Mouse (Mus musculus): ENCODE results near the gene Il22. TPM values are rescaled to one million over a fixed set of nuclear protein-coding genes. Genes with fewer than 3 reads are reported as not detected.
A peak's percentile ranks its signal among the peaks of the same experiment; 100 is the strongest.
"Not testable (repeated sequence)": the region's sequence is repeated elsewhere in the genome, so short reads cannot be mapped to it uniquely, and the experiment has no call there.

The Il22 gene
- total RNA-seq (2021): not detected
- long read RNA-seq, experiment 1: 0 reads
- long read RNA-seq, experiment 2: 0 reads

- no peak for DNase-seq
These were observed at the start of gene Il22 for GRCm38 (mm10) chr10:118204642-118205041. TSS of gene Il22 (plus strand) at chr10:118204942.

DNA sequence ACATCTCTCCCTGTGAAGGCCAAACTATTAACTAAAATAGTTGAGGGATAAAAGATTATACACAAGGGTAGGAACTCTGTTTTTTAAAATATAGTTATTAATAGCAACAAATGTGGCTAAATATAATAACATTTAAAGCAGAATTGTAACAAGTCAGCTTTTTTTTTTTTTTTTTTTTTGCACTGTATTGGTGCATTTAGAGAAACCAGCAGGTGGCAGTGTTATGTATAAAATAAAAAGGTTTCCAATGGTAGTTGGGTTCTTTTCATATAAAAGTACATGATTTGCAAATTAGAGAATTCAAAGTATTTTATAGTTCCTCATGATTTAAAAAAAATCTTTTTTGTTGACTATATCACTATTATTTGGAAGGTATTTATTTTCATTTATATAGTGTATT is 48.8 kb upstream of the Il22 start:
- no peak for DNase-seq

DNA sequence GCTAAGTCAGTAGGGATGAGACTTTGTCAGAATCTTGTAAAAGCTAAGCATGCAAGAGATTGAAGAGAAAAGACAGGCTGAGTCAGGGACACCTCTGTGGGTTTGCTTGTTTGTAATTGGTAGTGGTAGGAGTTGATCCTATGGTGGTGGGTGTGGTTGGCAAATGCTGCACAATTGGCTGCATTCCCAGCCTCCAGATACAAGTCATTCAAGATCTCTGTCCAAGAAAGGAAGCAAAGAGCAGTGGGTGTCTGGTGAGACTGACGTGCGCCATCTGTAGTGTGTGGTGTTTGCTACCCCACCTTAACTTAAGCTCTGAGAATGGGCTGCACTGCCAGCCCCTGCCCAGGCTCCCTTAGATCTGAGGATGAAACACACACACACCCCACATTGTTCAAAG is 43.6 kb upstream of the Il22 start:
- no peak for DNase-seq

- no peak for DNase-seq
These were observed 35.5 kb upstream of the Il22 start for GRCm38 (mm10) chr10:118169212-118169611.

GRCm38 (mm10) chr10:118172416-118172815 is 32.3 kb upstream of the Il22 start:
- DNase-seq: no peak

DNA sequence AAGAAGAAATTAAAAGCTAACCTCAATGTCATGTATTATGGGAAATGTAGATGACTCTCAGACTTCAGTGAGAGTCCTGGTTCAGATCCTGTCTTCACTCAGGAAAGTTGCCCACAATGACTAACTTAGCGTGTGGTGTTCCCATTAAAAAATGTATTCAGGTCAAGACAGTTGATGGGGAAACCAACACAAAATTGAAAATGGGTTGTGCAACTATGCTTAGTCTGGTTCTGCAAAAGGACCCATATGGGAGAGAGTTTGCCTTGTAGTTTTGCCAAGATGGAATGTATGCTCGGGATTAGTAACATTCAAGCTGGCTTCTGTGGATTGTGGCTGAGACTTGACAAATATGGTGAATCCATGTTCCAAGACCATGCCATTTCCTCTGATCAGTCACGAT is 31.9 kb upstream of the Il22 start:
- DNase-seq: no peak

DNA sequence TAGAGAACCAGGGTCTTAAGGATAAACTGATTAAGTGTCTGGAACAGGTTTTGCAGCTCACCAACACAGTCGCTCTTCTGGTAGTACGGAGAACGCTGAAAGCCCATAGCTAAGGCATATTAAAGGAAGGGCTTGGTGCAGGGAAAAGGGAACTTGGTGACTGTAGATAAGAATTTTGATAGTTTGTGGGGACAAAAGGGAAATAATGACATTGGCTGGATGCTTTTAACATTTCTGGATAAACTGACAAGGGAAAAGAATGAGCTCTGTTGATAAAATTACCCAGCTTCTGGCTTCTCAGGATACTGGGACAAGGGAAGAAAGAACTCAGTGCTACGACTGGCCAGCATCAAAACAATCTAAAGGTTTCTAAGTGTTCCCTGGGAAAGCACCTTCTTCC is 29.2 kb upstream of the Il22 start:
- not testable (repeated sequence) for DNase-seq

- no peak for DNase-seq
These were observed 26.0 kb upstream of the Il22 start for GRCm38 (mm10) chr10:118178735-118179151.

- DNase-seq: no peak
These were observed 25.5 kb upstream of the Il22 start for GRCm38 (mm10) chr10:118179265-118179664.

DNA sequence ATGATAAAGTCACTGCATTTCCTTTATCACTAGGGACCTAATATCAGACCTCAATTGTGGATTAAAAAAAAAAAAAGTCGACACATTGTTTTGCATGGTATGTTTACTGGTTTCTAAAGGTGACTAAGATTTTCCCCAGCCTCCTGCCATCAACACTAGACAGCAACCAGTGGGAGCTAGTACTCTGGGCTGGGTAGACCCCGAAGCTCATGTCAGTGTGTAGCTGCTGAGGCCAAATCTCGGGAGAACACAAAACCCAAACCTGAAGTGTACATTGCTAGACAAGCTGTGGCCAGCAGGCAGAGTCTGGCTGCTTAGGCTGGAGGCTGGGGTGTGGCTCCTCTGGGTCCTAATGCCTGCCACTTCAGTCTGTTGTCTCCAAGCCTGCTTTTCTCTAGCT is 9.6 kb upstream of the Il22 start:
- DNase-seq: not testable (repeated sequence)

DNA sequence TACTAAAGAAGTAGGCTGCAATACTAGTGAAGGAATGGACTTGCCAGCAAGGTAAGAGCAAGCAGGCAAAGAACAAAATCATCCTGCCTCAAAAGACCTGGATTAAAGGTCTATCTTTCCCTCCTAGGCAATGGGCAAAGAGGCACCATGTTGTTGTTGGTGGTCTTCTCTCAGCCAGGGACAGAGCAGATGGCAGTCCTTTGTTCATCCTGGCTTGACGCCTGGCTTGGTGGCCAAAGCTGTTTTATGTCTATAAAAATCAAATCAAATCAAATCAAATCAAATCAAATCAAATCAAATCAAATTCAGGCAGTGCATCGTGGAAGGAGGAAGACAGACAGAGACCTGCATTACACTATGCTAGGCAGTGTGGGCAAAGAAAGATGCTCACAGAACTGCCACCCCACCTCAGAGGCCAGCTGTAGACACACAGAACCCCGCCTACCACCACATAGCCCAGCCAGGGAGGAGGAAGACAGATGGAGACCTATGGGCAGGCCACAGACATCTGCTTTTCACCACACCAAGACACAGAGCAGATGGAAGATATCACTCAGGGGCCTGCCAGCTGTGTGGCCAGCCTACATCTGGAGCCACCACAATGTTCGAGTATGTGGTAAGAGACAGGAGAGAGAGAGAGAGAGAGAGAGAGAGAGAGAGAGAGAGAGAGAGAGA is 11.1 kb downstream of the Il22 start:
- DNase-seq: not testable (repeated sequence)

DNA sequence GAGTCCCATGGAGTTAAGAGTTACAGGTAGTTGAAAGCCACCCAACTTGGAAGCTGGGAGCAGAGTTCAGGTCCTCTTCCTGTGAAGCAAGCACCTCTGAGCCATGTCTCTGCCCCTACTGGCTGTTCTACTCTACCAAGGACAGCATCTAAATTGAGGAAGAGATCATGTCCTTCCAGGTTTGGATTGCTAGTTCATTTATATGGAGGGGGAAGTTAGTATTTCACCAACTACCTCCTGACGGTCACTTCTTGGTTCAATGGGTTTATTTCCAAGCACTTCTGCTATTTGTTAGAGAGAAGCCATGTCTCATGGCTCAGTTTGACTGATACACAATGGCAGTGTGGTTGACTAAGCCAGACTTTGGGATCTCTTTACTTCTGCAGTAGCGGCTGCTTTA is 22.9 kb downstream of the Il22 start:
- not testable (repeated sequence) for DNase-seq

DNA sequence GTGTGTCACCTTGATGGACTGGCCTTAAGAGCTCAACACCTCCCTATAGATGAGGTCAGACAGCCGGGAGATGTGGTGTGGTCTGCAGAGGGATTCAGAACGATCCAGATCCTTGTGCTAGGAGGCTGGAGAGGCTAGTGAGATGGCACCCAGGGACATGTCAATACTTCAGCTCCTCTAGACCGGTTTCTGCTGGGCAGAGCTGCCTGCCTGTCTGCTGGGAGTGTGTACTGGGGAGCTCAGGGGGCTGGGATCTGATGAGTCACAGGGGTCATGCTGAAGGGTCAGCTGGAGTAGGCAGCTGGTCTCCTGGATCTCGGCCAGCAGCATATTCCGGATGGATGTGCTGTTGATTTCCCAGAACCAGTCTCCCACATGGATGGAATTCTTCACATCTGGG is 27.9 kb downstream of the Il22 start:
- DNase-seq: not testable (repeated sequence)

DNA sequence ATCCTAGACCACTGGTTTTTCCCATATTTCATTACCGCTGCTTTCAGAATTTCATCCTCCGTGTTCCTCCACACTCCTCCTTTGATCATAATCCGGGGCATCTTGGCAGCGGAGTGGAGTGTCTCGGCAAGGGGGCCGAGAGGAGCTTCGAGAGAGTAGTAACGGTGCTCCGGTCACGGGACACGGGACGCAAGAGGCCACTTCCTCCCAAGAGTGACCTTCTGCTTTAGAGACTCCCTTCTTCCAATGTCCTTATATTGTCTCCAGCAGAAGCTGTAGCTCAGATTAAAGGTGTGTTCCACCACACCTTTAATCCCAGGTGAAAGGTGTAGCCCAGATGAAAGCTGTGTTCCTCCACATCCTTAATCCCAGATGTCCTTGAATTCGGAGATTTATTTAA is 35.9 kb downstream of the Il22 start, which contains the start of gene Gm32717:
Gene Gm32717, minus strand, starts transcription at position 101 of the 400 bp plus-strand sequence.
- not testable (repeated sequence) for DNase-seq

GRCm38 (mm10) chr10:118249006-118249595 is 44.4 kb downstream of the Il22 start:
- DNase-seq: peak; percentile 19

- DNase-seq: peak; percentile 43
These were observed 46.1 kb downstream of the Il22 start for GRCm38 (mm10) chr10:118250852-118251295.

DNA sequence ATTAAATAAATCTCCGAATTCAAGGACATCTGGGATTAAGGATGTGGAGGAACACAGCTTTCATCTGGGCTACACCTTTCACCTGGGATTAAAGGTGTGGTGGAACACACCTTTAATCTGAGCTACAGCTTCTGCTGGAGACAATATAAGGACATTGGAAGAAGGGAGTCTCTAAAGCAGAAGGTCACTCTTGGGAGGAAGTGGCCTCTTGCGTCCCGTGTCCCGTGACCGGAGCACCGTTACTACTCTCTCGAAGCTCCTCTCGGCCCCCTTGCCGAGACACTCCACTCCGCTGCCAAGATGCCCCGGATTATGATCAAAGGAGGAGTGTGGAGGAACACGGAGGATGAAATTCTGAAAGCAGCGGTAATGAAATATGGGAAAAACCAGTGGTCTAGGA is 53.6 kb downstream of the Il22 start, which contains the start of gene Gm32802:
Gene Gm32802, plus strand, starts transcription at position 301 of the 400 bp plus-strand sequence.
- DNase-seq: not testable (repeated sequence)

Other genes starting within 250 kb of the Il22 start
- gene Mdm1, start 63.1 kb upstream of the Il22 start, total RNA-seq (2021): 10 to 100 TPM; 15.5 to 17.8 TPM
- gene Gm32717, start 35.8 kb downstream of the Il22 start, total RNA-seq (2021): under 1 TPM; 0.58 to 0.72 TPM
- under 1 TPM; 0.58 to 0.72 TPM for gene Gm32802, start 53.7 kb downstream of the Il22 start, total RNA-seq (2021)
- not detected for gene Iltifb, start 90.1 kb downstream of the Il22 start, total RNA-seq (2021)
- not detected for gene Gm9040, start 122.0 kb downstream of the Il22 start, total RNA-seq (2021)
- not detected for gene Gm9044, start 127.5 kb downstream of the Il22 start, total RNA-seq (2021)
- gene Gm9045, start 132.9 kb downstream of the Il22 start, total RNA-seq (2021): not detected
- gene Gm9046, start 138.3 kb downstream of the Il22 start, total RNA-seq (2021): not detected
- not detected for gene Gm9048, start 143.7 kb downstream of the Il22 start, total RNA-seq (2021)
- not detected for gene Gm9049, start 149.2 kb downstream of the Il22 start, total RNA-seq (2021)
- gene Ifng, start 236.1 kb downstream of the Il22 start, total RNA-seq (2021): not detected